Mouse (Mus musculus) mouse embryonic stem cell (cell line): ENCODE results near the gene Hoxd3.

Source experiments
- in situ Hi-C, 2 experiments: fragments of 300-500 bp; cut with MboI; formaldehyde crosslinking; loops; 1 replicate in 1 of 2; 3 replicates in 1 of 2; pipeline ENCODE4 v1.14.3; 2019 to 2020; ENCODE audit warnings: low sequenced_read_pairs in 2 of 2, low pct_unique_long_range_greater_than_20kb in 1 of 2, mixed read lengths in 1 of 2; ENCODE audit not compliant: unreplicated experiment in 1 of 2

Hoxd3 gene

GRCm38 (mm10) chr2:74711721-74712621 lies at the start of gene Hoxd3, which contains the start of gene Hoxd4:
TSS of gene Hoxd3 (plus strand) at chr2:74711927.
TSS of gene Hoxd4 (plus strand) at chr2:74711929.
- in situ Hi-C loops = no loop called here

- in situ Hi-C loops = loop anchor here in 1 of 2 experiments (10.0 kb wide), 2 partner anchors 369 to 599 kb away; no protein-coding TSS in a partner anchor
Measured at GRCm38 (mm10) chr2:74663291-74663925, 48.3 kb upstream of the Hoxd3 start.

- in situ Hi-C loops = loop anchor here in 1 of 2 experiments (10.0 kb wide), 2 partner anchors 372 to 602 kb away; no protein-coding TSS in a partner anchor
Measured at GRCm38 (mm10) chr2:74666411-74666810, 45.3 kb upstream of the Hoxd3 start.

GRCm38 (mm10) chr2:74667191-74667841 lies 44.4 kb upstream of the Hoxd3 start:
- in situ Hi-C loops = loop anchor here in 1 of 2 experiments (10.0 kb wide), 2 partner anchors 373 to 603 kb away; no protein-coding TSS in a partner anchor

- in situ Hi-C loops = loop anchor here in 1 of 2 experiments (10.0 kb wide), 2 partner anchors 373 to 603 kb away; no protein-coding TSS in a partner anchor
Measured at GRCm38 (mm10) chr2:74667842-74668357, 43.8 kb upstream of the Hoxd3 start, which contains the start of gene Hoxd13. TSS of gene Hoxd13 (plus strand) at chr2:74668310.

- in situ Hi-C loops = loop anchor here in 1 of 2 experiments (10.0 kb wide), 2 partner anchors 374 to 604 kb away; no protein-coding TSS in a partner anchor
Measured at GRCm38 (mm10) chr2:74668370-74669229, 43.1 kb upstream of the Hoxd3 start.

GRCm38 (mm10) chr2:74669230-74669578 lies 42.5 kb upstream of the Hoxd3 start:
- in situ Hi-C loops = loop anchor here in 1 of 2 experiments (10.0 kb wide), 2 partner anchors 374 to 604 kb away; no protein-coding TSS in a partner anchor

- in situ Hi-C loops = loop anchor here (10.0 kb wide), 3 partner anchors 375 to 1105 kb away; no protein-coding TSS in a partner anchor
Measured at GRCm38 (mm10) chr2:74669650-74670235, 42.0 kb upstream of the Hoxd3 start.

- in situ Hi-C loops = loop anchor here in 1 of 2 experiments (10.0 kb wide), 1 partner anchor 1106 kb away; no protein-coding TSS in a partner anchor
Measured at GRCm38 (mm10) chr2:74670632-74671188, 41.0 kb upstream of the Hoxd3 start.

- in situ Hi-C loops = loop anchor here in 1 of 2 experiments (10.0 kb wide), 1 partner anchor 1107 kb away; no protein-coding TSS in a partner anchor
Measured at GRCm38 (mm10) chr2:74671847-74672246, 39.9 kb upstream of the Hoxd3 start.

- in situ Hi-C loops = loop anchor here in 1 of 2 experiments (10.0 kb wide), 1 partner anchor 1108 kb away; no protein-coding TSS in a partner anchor
Measured at GRCm38 (mm10) chr2:74672481-74673362, 39.0 kb upstream of the Hoxd3 start.

GRCm38 (mm10) chr2:74673835-74674425 lies 37.8 kb upstream of the Hoxd3 start:
- in situ Hi-C loops = loop anchor here in 1 of 2 experiments (10.0 kb wide), 1 partner anchor 1109 kb away; no protein-coding TSS in a partner anchor

GRCm38 (mm10) chr2:74674881-74675665 lies 36.7 kb upstream of the Hoxd3 start, which contains the start of gene Hoxd12:
TSS of gene Hoxd12 (plus strand) at chr2:74675013.
- in situ Hi-C loops = loop anchor here (10.0 to 25.0 kb wide), 2 partner anchors 912 to 1110 kb away; no protein-coding TSS in a partner anchor

- in situ Hi-C loops = loop anchor here (10.0 to 25.0 kb wide), 2 partner anchors 912 to 1111 kb away; no protein-coding TSS in a partner anchor
Measured at GRCm38 (mm10) chr2:74675666-74676282, 36.0 kb upstream of the Hoxd3 start.
